In genomic region chr6:15378261-15378660, GRCm38 (mm10) we compare ENCODE assay signal across 15 mouse cellular contexts.
DNase-seq lines count a peak whose midpoint lies in the region; ATAC-seq lines count a peak whose summit lies in the region.
"Had no signal": no experiment of that assay in that cellular context is flagged by ENCODE, and none has a peak within 500 bp of the region (broad histone marks: within the 10 kb centered on the region; RNA-seq: fewer than 3 reads in every experiment).

No protein-coding gene starts in this region.

- peak; percentile 67 for ATAC-seq in midbrain, embryonic 13.5 days
- no peak; the same call in 1 of the 2 replicates for ATAC-seq in midbrain, embryonic 14.5 days (ENCODE audit: low FRiP score, low TSS enrichment)
- peak; percentile 77 for ATAC-seq in forebrain, embryonic 14.5 days
- ATAC-seq in midbrain, embryonic 15.5 days (replicated peaks): peak; percentile 43; the same call in 1 of the 2 replicates
- ATAC-seq in megakaryocyte progenitor cell, adult 5-6 weeks (replicated peaks; ENCODE audit: poor library complexity): no peak
- ATAC-seq: intestine, postnatal 0 days; liver, postnatal 0 days had no signal

- H3K9ac ChIP-seq in midbrain, embryonic 13.5 days (replicated peaks): no peak overlapping the region
- no peak overlapping the region for H3K9ac ChIP-seq in midbrain, embryonic 14.5 days (replicated peaks; ENCODE audit: low read length)
- H3K9ac ChIP-seq in forebrain, embryonic 14.5 days (ENCODE audit: low read length): no peak overlapping the region
- no peak overlapping the region for H3K9ac ChIP-seq in midbrain, embryonic 15.5 days
- H3K9ac ChIP-seq: embryonic facial prominence, embryonic 12.5 days; liver, postnatal 0 days had no signal

- no peaks in the 10 kb centered on the region for H3K9me3 ChIP-seq in midbrain, embryonic 13.5 days
- H3K9me3 ChIP-seq in midbrain, embryonic 14.5 days (ENCODE audit: control insufficient read depth, low read length): no peaks in the 10 kb centered on the region
- no peaks in the 10 kb centered on the region for H3K9me3 ChIP-seq in forebrain, embryonic 14.5 days (replicated peaks; ENCODE audit: control insufficient read depth, low read length)
- no peaks in the 10 kb centered on the region for H3K9me3 ChIP-seq in midbrain, embryonic 15.5 days
- H3K9me3 ChIP-seq: embryonic facial prominence, embryonic 12.5 days had no signal

- 35% methylated on average over 5 of the region's 5 CpGs for whole genome bisulfite sequencing in midbrain, embryonic 13.5 days
- 26% methylated on average over 5 of the region's 5 CpGs for WGBS in midbrain, embryonic 14.5 days
- 13% methylated on average over 5 of the region's 5 CpGs for WGBS in forebrain, embryonic 14.5 days
- 30% methylated on average over 5 of the region's 5 CpGs for WGBS in midbrain, embryonic 15.5 days

- peak overlapping the region; percentile 11; the same call in 1 of the 2 replicates for H3K27ac ChIP-seq in midbrain, embryonic 13.5 days
- H3K27ac ChIP-seq in midbrain, embryonic 14.5 days (replicated peaks; ENCODE audit: low read depth, low read length): no peak overlapping the region
- no peak overlapping the region; the same call in 1 of the 2 replicates for H3K27ac ChIP-seq in forebrain, embryonic 14.5 days (ENCODE audit: low read depth, low read length)
- H3K27ac ChIP-seq in midbrain, embryonic 15.5 days: no peak overlapping the region
- H3K27ac ChIP-seq: embryonic facial prominence, embryonic 12.5 days had no signal

- no peaks in the 10 kb centered on the region for H3K27me3 ChIP-seq in midbrain, embryonic 13.5 days
- H3K27me3 ChIP-seq in midbrain, embryonic 14.5 days (ENCODE audit: control insufficient read depth, insufficient read depth, low read length): no peaks in the 10 kb centered on the region
- H3K27me3 ChIP-seq in forebrain, embryonic 14.5 days (replicated peaks; ENCODE audit: control insufficient read depth, insufficient read depth, low read length): no peaks in the 10 kb centered on the region
- H3K27me3 ChIP-seq in midbrain, embryonic 15.5 days (replicated peaks): no peaks in the 10 kb centered on the region
- H3K27me3 ChIP-seq: embryonic facial prominence, embryonic 12.5 days had no signal

- no peak overlapping the region for H3K4me3 ChIP-seq in midbrain, embryonic 13.5 days (replicated peaks)
- H3K4me3 ChIP-seq in midbrain, embryonic 14.5 days (replicated peaks; ENCODE audit: low read depth, low read length): no peak overlapping the region
- H3K4me3 ChIP-seq in forebrain, embryonic 14.5 days (ENCODE audit: low read depth, low read length): no peak overlapping the region
- no peak overlapping the region for H3K4me3 ChIP-seq in midbrain, embryonic 15.5 days
- H3K4me3 ChIP-seq: embryonic facial prominence, embryonic 12.5 days had no signal

- H3K36me3 ChIP-seq in midbrain, embryonic 13.5 days: no peaks in the 10 kb centered on the region; the same call in 1 of the 2 replicates
- no peaks in the 10 kb centered on the region for H3K36me3 ChIP-seq in midbrain, embryonic 14.5 days (ENCODE audit: control insufficient read depth, insufficient read depth, low read length)
- H3K36me3 ChIP-seq in forebrain, embryonic 14.5 days (ENCODE audit: control insufficient read depth, insufficient read depth, low read length): no peaks in the 10 kb centered on the region
- no peaks in the 10 kb centered on the region for H3K36me3 ChIP-seq in midbrain, embryonic 15.5 days (replicated peaks)
- H3K36me3 ChIP-seq: embryonic facial prominence, embryonic 12.5 days had no signal

- peaks cover 15% of the 10 kb centered on the region; the same call in 1 of the 2 replicates for H3K4me1 ChIP-seq in midbrain, embryonic 13.5 days (replicated peaks)
- peaks cover 4% of the 10 kb centered on the region for H3K4me1 ChIP-seq in midbrain, embryonic 14.5 days (ENCODE audit: control insufficient read depth, insufficient read depth, low read length)
- peaks cover 6% of the 10 kb centered on the region; the same call in 1 of the 2 replicates for H3K4me1 ChIP-seq in forebrain, embryonic 14.5 days (ENCODE audit: control insufficient read depth, insufficient read depth, low read length)
- no peaks in the 10 kb centered on the region for H3K4me1 ChIP-seq in midbrain, embryonic 15.5 days
- H3K4me1 ChIP-seq: embryonic facial prominence, embryonic 12.5 days had no signal

- no peak for DNase-seq in midbrain, embryonic 14.5 days
- peak; percentile 62 for DNase-seq in forebrain, embryonic 14.5 days (ENCODE audit: low spot score)
- DNase-seq in kidney, adult 18-20 months: peak; percentile 9
- DNase-seq in left cerebral cortex, adult 8-10 months (ENCODE audit: low spot score in 2 of 2): no peak
- DNase-seq in frontal cortex, postnatal 14 days (ENCODE audit: low spot score in 2 of 2): no peak
- DNase-seq: adrenal gland, postnatal 10 days; gastrocnemius, postnatal 10 days; left cerebral cortex, postnatal 4 days; liver, postnatal 0 days; thymus, postnatal 25 days had no signal

- H3K4me2 ChIP-seq in midbrain, embryonic 13.5 days (replicated peaks): no peak overlapping the region
- H3K4me2 ChIP-seq in midbrain, embryonic 14.5 days (ENCODE audit: low read length): no peak overlapping the region
- no peak overlapping the region for H3K4me2 ChIP-seq in forebrain, embryonic 14.5 days (ENCODE audit: low read length)
- H3K4me2 ChIP-seq in midbrain, embryonic 15.5 days: no peak overlapping the region
- H3K4me2 ChIP-seq: embryonic facial prominence, embryonic 12.5 days had no signal

Comparison
In these comparisons a context has a peak if more than half of its experiments do, and no peak if none do; other contexts are left out.
1. ATAC-seq: peak in midbrain, embryonic 13.5 days (single experiment), forebrain, embryonic 14.5 days (single experiment) and midbrain, embryonic 15.5 days (single experiment); none in midbrain, embryonic 14.5 days (single experiment) and megakaryocyte progenitor cell, adult 5-6 weeks (single experiment).
2. DNase-seq: peak in forebrain, embryonic 14.5 days (single experiment) and kidney, adult 18-20 months (single experiment); none in midbrain, embryonic 14.5 days (single experiment), left cerebral cortex, adult 8-10 months (0 of 2) and frontal cortex, postnatal 14 days (0 of 2).